Mouse (Mus musculus) C2C12 (cell line): ENCODE measurements around the gene Gm128.
"Not testable (repeated sequence)": the region's sequence is repeated elsewhere in the genome, so short reads cannot be mapped to it uniquely, and the experiment has no call there.

Experiments
- CTCF ChIP-seq: IDR thresholded peaks from one replicate; pipeline ENCODE4 v1.5.1; 2011; ENCODE audit not compliant: control insufficient read depth, insufficient read depth, insufficient read length
- FOSL1 ChIP-seq: IDR thresholded peaks from one replicate; pipeline ENCODE4 v1.8.0; 2011; ENCODE audit warnings: mild to moderate bottlenecking, low read length; ENCODE audit not compliant: poor library complexity, insufficient read depth, severe bottlenecking

- TF ChIP-seq CTCF, FOSL1: not testable (repeated sequence)
Observed at GRCm38 (mm10) chr3:95212889-95213608, 28.3 kb downstream of the Gm128 start.
